9 mouse cellular contexts compared by ENCODE assay signal in the genomic region with DNA sequence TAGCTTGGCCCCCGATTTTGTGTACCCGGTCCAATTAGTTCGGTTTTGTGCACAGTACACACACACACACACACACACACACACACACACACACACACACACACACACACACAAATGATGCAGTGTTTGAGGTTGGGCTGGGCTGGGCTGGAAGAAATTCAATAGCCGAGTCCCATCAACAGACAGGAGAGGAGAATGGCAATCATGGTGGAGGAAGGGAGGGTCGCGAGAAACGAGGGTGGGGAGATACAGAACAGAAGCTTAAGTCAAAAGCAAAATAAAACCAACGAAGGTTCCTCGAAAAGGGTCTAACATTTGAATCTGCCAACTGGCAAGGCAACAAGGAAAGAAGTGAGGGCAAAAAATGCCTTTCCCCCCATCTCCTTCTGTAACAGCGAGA. TPM values are rescaled to one million over a fixed set of nuclear protein-coding genes. Genes with fewer than 3 reads are reported as not detected.
DNase-seq lines count a peak whose midpoint lies in the region; ATAC-seq lines count a peak whose summit lies in the region.
"Had no signal": no experiment of that assay in that cellular context is flagged by ENCODE, and none has a peak within 500 bp of the region (broad histone marks: within the 10 kb centered on the region; RNA-seq: fewer than 3 reads in every experiment).

No protein-coding gene starts in this region.

- H3K36me3 ChIP-seq in embryonic facial prominence, embryonic 11.5 days (replicated peaks; ENCODE audit: control insufficient read depth, insufficient read depth, low read depth, low read length): no peaks in the 10 kb centered on the region
- H3K36me3 ChIP-seq in intestine, embryonic 16.5 days (ENCODE audit: control insufficient read depth, insufficient read depth, low read length): no peaks in the 10 kb centered on the region
- H3K36me3 ChIP-seq in heart, embryonic 12.5 days: no peaks in the 10 kb centered on the region
- H3K36me3 ChIP-seq in heart, embryonic 11.5 days (ENCODE audit: control insufficient read depth, insufficient read depth, low read length): no peaks in the 10 kb centered on the region
- H3K36me3 ChIP-seq: G1E had no signal

- H3K27ac ChIP-seq in embryonic facial prominence, embryonic 11.5 days (replicated peaks; ENCODE audit: low read depth, low read length): no peak overlapping the region
- H3K27ac ChIP-seq in intestine, embryonic 16.5 days (ENCODE audit: low read length): no peak overlapping the region
- no peak overlapping the region for H3K27ac ChIP-seq in heart, embryonic 12.5 days (ENCODE audit: poor library complexity, severe bottlenecking)
- no peak overlapping the region for H3K27ac ChIP-seq in heart, embryonic 11.5 days (ENCODE audit: low read depth, low read length)

- no peak for ATAC-seq in embryonic facial prominence, embryonic 11.5 days (replicated peaks; ENCODE audit: insufficient number of reproducible peaks, low FRiP score, low TSS enrichment, low read depth)
- no peak for ATAC-seq in intestine, embryonic 16.5 days
- ATAC-seq in frontal cortex, adult (ENCODE audit: low TSS enrichment): no peak
- no peak for ATAC-seq in heart, embryonic 12.5 days (ENCODE audit: insufficient number of reproducible peaks, low FRiP score)
- ATAC-seq in heart, embryonic 11.5 days (replicated peaks; ENCODE audit: insufficient number of reproducible peaks, low FRiP score, low TSS enrichment): no peak

- peak overlapping the region; percentile 19 for H3K4me2 ChIP-seq in embryonic facial prominence, embryonic 11.5 days (ENCODE audit: low read depth, low read length)
- H3K4me2 ChIP-seq in intestine, embryonic 16.5 days (ENCODE audit: low read depth, low read length): 0 out of 2 replicates have a peak overlapping the region, but pooled peaks have one; percentile 18
- no peak overlapping the region; the same call in 1 of the 2 replicates for H3K4me2 ChIP-seq in heart, embryonic 12.5 days
- no peak overlapping the region for H3K4me2 ChIP-seq in heart, embryonic 11.5 days

- H3K9ac ChIP-seq in embryonic facial prominence, embryonic 11.5 days (replicated peaks; ENCODE audit: low read length): no peak overlapping the region
- H3K9ac ChIP-seq in intestine, embryonic 16.5 days (ENCODE audit: low read depth, low read length): no peak overlapping the region
- H3K9ac ChIP-seq in heart, embryonic 12.5 days: no peak overlapping the region
- no peak overlapping the region for H3K9ac ChIP-seq in heart, embryonic 11.5 days (ENCODE audit: low read depth, low read length)

- no peaks in the 10 kb centered on the region for H3K27me3 ChIP-seq in embryonic facial prominence, embryonic 11.5 days (ENCODE audit: control insufficient read depth, insufficient read depth, low read length)
- H3K27me3 ChIP-seq in intestine, embryonic 16.5 days (replicated peaks; ENCODE audit: control insufficient read depth, insufficient read depth, low read length): no peaks in the 10 kb centered on the region; the same call in 1 of the 2 replicates
- peaks cover 10% of the 10 kb centered on the region for H3K27me3 ChIP-seq in heart, embryonic 12.5 days (replicated peaks)
- H3K27me3 ChIP-seq in heart, embryonic 11.5 days (ENCODE audit: control insufficient read depth, insufficient read depth, low read length): no peaks in the 10 kb centered on the region

- H3K4me1 ChIP-seq in embryonic facial prominence, embryonic 11.5 days (ENCODE audit: control insufficient read depth, insufficient read depth, low read length): no peaks in the 10 kb centered on the region
- peaks cover 2% of the 10 kb centered on the region; the same call in 1 of the 2 replicates for H3K4me1 ChIP-seq in intestine, embryonic 16.5 days (ENCODE audit: control insufficient read depth, insufficient read depth, low read length)
- H3K4me1 ChIP-seq in heart, embryonic 12.5 days (replicated peaks): peaks cover 8% of the 10 kb centered on the region; the same call in 1 of the 2 replicates
- no peaks in the 10 kb centered on the region for H3K4me1 ChIP-seq in heart, embryonic 11.5 days (ENCODE audit: control insufficient read depth, insufficient read depth, low read length)

- peak; percentile 12 to 19 for DNase-seq in layer of hippocampus, postnatal 10 days (ENCODE audit: low spot score in 2 of 2)
- no peak for DNase-seq in layer of hippocampus, adult 9-11 months
- peak; percentile 6 for DNase-seq in embryonic facial prominence, embryonic 11.5 days (ENCODE audit: low spot score)
- DNase-seq in retina, postnatal 1 day: peak; percentile 39

- H3K9me3 ChIP-seq in embryonic facial prominence, embryonic 11.5 days (replicated peaks; ENCODE audit: control insufficient read depth, low read length): no peaks in the 10 kb centered on the region
- H3K9me3 ChIP-seq in intestine, embryonic 16.5 days (ENCODE audit: control insufficient read depth, low read length): no peaks in the 10 kb centered on the region
- H3K9me3 ChIP-seq in heart, embryonic 12.5 days (replicated peaks): no peaks in the 10 kb centered on the region
- H3K9me3 ChIP-seq in heart, embryonic 11.5 days (replicated peaks; ENCODE audit: control insufficient read depth, low read length): no peaks in the 10 kb centered on the region
- H3K9me3 ChIP-seq: G1E had no signal

- WGBS in embryonic facial prominence, embryonic 11.5 days: 36% methylated on average over 10 of the region's 10 CpGs
- WGBS in intestine, embryonic 16.5 days: 35% methylated on average over 10 of the region's 10 CpGs
- WGBS in heart, embryonic 12.5 days: 27% methylated on average over 10 of the region's 10 CpGs
- 29% methylated on average over 10 of the region's 10 CpGs for WGBS in heart, embryonic 11.5 days (ENCODE audit: insufficient replicate concordance)

- peak overlapping the region; percentile 6; the same call in 1 of the 2 replicates for H3K4me3 ChIP-seq in embryonic facial prominence, embryonic 11.5 days (ENCODE audit: low read depth, low read length)
- peak overlapping the region; percentile 60; the same call in 1 of the 2 replicates for H3K4me3 ChIP-seq in intestine, embryonic 16.5 days (ENCODE audit: low read length)
- H3K4me3 ChIP-seq in heart, embryonic 12.5 days: no peak overlapping the region
- H3K4me3 ChIP-seq in heart, embryonic 11.5 days (ENCODE audit: low read depth, low read length): no peak overlapping the region

RNA-seq across cellular contexts. Expression of gene Gria4, which starts 1.6 kb away (rescaled TPM):
- 10 to 100 TPM; 58.9 to 60.5 TPM for total RNA-seq in layer of hippocampus, postnatal 10 days (2021)
- polyA plus RNA-seq in embryonic facial prominence, embryonic 11.5 days (2014; fragmentation: Nextera tagmentation; extraction: Ambion mirVana): 2.1 and 3.4 TPM in 2 replicates
- 3.0 and 3.5 TPM in 2 replicates for polyA plus RNA-seq in intestine, embryonic 16.5 days (2015; fragmentation: Nextera tagmentation; extraction: Ambion mirVana)
- 0.10 and 0.47 TPM in 2 replicates for polyA plus RNA-seq in heart, embryonic 12.5 days (2016; fragmentation: Nextera tagmentation; extraction: Ambion mirVana)
- polyA plus RNA-seq in heart, embryonic 11.5 days (2014; fragmentation: Nextera tagmentation; extraction: Ambion mirVana): 0.63 and 0.66 TPM in 2 replicates
- polyA plus RNA-seq: G1E had no signal

Comparison
In these comparisons a context has a peak if more than half of its experiments do, and no peak if none do; other contexts are left out.
1. H3K4me2 ChIP-seq: peak in embryonic facial prominence, embryonic 11.5 days (single experiment) and intestine, embryonic 16.5 days (single experiment); none in heart, embryonic 12.5 days (single experiment) and heart, embryonic 11.5 days (single experiment).
2. H3K4me3 ChIP-seq: peak in embryonic facial prominence, embryonic 11.5 days (single experiment) and intestine, embryonic 16.5 days (single experiment); none in heart, embryonic 12.5 days (single experiment) and heart, embryonic 11.5 days (single experiment).